Mouse (Mus musculus) adipocyte (in vitro differentiated cells): Measurements from ENCODE around the gene Hp1bp3.

Source experiments
- DNase-seq: peaks from one replicate; pipeline ENCODE4 v3.0.0-alpha.2; 2016; ENCODE audit warnings: low spot score

Gene Hp1bp3

GRCm38 (mm10) chr4:138222396-138222795 is 6.3 kb downstream of the Hp1bp3 start:
- DNase-seq = no peak

DNA sequence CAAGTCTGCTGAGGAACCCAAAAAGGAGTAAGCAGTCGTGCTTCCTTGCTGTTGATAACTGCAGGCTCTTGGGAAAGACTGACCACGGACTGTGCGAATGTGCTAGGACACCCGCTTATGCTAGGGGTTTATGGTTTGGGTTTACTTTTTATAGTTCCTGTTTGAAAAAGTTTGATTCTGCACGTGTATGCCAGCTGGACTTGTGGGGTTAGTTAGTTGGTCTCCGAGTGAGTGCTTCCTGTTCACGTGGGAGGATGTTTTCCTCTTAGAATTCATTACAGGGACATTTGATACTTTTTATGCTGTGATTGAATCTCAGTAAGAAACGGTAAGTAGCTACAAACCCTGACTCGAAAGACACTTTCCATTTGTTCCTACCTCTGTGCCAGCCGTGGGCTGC is 7.5 kb downstream of the Hp1bp3 start:
- DNase-seq = no peak

DNA sequence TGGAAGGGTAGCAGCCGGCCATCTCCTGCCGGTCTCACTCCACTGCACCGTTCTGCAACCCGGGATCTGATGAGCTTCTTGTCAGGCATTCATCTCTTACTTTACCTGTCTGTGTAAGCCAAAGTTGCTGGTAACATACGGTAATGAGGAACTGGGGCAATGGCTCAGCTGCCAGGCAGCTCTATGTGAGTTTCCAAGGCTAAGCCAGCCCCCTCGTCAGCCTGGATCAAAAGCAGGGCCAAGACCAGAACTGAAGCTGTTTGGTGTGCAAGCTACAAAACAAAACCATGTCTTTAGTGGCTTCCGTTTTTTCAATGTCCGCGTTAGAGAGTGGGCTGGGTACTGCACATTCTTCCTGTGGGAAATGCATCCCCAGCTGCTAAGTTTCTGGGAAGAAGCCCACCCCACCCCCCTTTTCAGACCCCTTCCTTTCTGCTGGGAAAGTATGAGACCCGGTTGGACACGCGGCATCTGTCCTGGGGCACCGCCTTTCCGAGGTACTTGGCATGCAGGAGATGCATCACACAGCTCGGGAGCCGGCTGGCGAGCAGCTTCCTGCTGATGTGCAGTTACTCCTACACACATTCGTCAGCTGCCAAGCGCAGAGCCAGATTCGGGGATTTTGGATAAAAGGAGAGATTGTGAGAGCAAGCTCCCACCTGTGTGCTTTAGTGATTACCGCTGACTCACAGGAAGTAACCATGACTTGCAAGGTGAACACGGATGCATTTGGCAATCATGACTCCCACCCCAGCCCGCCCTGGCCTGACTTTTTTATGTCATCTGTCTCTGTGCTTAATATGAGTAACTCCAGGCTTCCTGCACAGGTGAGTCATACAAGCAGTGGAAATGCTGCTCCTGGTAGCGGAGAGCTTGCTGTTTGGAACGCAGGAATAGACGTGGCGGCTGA is 30.9 kb downstream of the Hp1bp3 start:
- no peak for DNase-seq

GRCm38 (mm10) chr4:138250088-138250960 is 34.2 kb downstream of the Hp1bp3 start, which contains the start of the genes Sh2d5 and Kif17:
Gene Sh2d5 (plus strand): TSS chr4:138250403.
Gene Kif17 (plus strand): TSS chr4:138250435.
- DNase-seq = no peak

- DNase-seq = no peak
Measured at GRCm38 (mm10) chr4:138251819-138252218, 35.7 kb downstream of the Hp1bp3 start.

DNA sequence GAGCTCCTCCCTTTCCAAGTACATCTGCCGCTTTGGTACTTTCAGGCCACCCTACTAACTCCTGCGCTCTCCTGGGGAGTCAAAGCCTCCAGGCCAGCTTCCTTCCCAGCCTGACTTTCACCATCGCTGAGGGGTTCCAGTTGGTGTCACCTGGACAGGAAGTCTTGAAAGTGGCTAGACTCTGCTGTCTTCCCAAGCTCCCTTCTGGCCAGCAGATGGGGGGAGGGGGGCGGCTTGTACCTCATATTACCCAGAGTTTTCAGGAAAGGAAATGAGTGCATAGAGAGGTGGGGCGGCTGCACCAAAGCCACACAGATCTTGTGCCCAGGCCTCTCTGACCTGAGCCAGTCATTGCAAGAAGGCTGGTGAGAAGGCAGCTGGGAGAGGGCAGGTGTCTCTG is 36.1 kb downstream of the Hp1bp3 start:
- DNase-seq = no peak

DNA sequence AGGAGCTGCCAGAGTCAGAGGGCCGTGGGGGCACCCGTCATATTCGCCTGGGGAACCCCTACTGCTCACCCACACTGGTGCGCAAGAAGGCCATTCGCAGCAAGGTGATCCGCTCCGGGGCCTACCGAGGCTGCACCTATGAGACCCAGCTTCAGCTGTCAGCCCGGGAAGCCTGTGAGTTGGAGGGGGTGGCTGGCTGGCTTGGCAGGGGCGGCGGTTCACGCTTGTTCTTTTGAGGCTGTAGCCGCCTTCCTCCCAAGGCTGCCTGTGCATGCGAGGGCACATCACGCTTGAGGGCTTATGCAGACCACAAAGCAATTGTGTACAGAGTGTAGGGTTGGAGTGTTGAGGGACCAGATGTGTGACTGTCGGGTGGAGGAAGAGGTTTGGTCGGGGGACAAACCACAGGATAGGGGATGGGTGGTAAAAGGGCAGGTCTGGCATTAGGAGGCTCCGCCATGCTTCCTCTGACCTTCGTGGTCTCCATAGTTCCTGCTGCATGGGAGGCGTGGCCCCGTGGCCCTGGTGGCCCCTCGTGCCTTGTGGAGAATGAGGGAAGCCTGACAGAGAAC is 41.1 kb downstream of the Hp1bp3 start:
- DNase-seq = no peak

DNA sequence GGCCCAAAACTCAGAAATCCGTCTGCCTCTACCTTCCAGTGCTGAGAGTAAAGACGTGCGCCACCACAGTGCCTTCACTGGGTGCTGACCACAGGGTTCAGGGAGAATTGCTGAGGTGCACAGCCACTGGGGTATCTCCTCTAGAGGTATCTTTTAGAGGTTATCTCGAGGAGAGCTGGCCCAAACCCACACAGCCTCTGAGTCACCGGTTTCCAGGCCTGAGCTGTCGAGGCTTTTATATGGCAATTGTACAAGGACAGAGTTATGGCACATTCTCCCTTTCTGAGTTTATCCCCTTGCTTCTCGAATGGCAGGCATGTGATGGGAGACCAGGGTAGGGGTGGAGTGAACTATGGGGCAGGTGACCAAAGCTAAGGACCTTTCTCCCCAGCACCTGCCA is 42.6 kb downstream of the Hp1bp3 start:
- no peak for DNase-seq

GRCm38 (mm10) chr4:138259482-138259881 is 43.4 kb downstream of the Hp1bp3 start:
- no peak for DNase-seq

GRCm38 (mm10) chr4:138261843-138262681 is 46.0 kb downstream of the Hp1bp3 start:
- peak; percentile 27 for DNase-seq

- no peak for DNase-seq
Measured at GRCm38 (mm10) chr4:138267869-138268268, 51.8 kb downstream of the Hp1bp3 start.

DNA sequence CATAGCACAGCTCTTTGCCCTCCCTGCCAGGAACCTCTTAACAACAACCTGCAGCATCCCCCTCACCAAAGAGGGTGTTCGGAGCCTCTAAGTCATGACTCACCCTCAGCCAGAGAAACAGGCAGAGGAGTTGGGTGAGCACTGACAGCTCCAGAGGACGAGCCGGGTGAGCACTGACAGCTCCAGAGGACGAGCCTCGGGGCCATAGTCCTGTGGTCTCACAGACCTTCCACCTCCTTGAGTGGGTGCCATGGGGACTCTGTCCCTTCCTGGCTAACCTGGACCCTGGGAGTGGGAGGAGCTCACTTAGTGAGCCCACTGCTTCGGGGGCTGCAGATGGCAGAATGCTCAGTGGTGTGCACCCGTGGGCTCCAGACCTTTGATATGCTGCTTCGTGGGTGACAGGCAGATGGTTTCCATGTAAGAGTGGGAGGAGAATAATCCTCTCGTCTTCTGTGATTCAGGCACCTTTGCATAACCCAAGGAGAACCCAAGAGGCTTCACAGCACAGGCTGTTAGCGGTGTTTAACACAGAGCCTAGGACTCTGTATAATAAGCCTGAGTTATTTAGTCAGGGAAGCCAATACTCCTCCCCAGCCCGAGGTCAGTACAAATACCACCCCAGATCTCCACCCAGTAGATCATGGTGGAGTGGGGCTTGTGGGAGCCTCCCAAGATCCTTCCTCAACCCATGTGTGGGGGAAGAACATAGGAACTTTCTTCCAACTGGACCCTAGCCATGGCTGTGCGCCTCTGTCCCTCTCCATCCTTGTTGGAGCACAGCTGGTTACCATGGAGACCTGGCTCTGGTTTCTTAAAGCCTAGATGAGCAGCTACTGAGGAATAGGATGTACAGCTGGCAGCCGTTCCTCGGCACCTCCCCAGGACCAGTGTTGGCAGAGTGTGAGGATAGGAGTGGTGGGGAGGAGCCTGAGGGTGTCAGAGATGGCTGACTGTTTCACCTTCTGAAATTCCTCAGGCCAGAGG is 56.2 kb downstream of the Hp1bp3 start:
- DNase-seq = peak; percentile 17

GRCm38 (mm10) chr4:138278346-138278745 is 62.2 kb downstream of the Hp1bp3 start:
- no peak for DNase-seq

DNA sequence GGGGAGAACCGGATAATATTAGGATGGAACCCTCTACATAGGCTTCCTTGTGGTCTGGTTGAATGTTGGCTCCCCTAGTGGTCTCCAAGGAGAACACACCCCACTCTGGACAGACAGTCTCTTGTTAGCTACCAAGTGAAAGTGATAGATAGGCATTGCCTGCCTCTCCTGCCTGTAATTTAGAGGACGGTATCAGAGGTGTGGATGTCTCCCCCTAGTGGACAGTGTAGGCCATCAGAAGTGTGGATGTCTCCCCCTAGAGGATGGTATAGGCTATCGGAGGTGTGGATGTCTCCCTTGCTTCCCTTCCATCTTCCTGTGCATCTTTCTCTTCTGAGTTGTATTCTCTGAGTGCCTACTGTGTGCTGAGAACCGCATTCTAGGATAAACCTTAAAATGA is 66.7 kb downstream of the Hp1bp3 start:
- peak; percentile 77 for DNase-seq

DNA sequence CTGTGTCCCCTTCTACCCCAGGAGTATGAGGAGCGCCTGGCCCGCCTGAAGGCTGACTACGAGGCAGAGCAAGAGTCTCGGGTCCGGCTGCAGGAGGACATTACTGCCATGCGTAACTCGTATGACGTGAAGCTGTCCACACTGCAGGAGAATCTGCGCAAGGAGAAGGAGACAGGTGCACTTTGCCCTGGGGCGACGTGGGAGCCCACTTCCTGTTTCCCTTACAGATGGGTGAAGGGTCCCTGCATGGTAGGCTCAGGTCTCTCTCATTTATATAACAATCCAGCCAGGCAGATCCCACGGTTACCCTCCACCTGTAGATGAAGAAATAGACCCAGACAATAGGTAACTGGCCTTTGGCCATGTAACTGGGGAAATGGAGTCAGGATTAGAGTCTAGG is 70.3 kb downstream of the Hp1bp3 start:
- no peak for DNase-seq

- DNase-seq = no peak
Measured at GRCm38 (mm10) chr4:138288691-138289090, 72.6 kb downstream of the Hp1bp3 start.

GRCm38 (mm10) chr4:138292028-138292427 is 75.9 kb downstream of the Hp1bp3 start:
- no peak for DNase-seq

GRCm38 (mm10) chr4:138293261-138293948 is 77.3 kb downstream of the Hp1bp3 start:
- DNase-seq = no peak

- DNase-seq = no peak
Measured at GRCm38 (mm10) chr4:138293949-138294550, 78.0 kb downstream of the Hp1bp3 start.
